Mouse (Mus musculus) erythroblast, embryonic 14.5 days (primary cell): ENCODE data around the gene Mael.

ENCODE experiments used
- GATA1 ChIP-seq: IDR thresholded peaks from 2 replicates; pipeline ENCODE4 v1.6.1; 2012; ENCODE audit warnings: low read length, inconsistent platforms, mixed read lengths
- TAL1 ChIP-seq: IDR thresholded peaks from 3 replicates; pipeline ENCODE4 v1.6.1; 2012; ENCODE audit warnings: low read length, inconsistent platforms, mixed read lengths

- TF ChIP-seq GATA1 (no peak), TAL1 (no peak)
These were observed 40.2 kb upstream of the Mael start for GRCm38 (mm10) chr1:166278786-166279185.
